Mouse (Mus musculus) cerebellum, adult 18-20 months (tissue): ENCODE data around the gene Gm7978.
"Not testable (repeated sequence)": the region's sequence is repeated elsewhere in the genome, so short reads cannot be mapped to it uniquely, and the experiment has no call there.

Experiments
- DNase-seq, 2 experiments: peaks; one replicate each; pipeline ENCODE4 v3.0.0; 2021

Gm7978 gene

DNA sequence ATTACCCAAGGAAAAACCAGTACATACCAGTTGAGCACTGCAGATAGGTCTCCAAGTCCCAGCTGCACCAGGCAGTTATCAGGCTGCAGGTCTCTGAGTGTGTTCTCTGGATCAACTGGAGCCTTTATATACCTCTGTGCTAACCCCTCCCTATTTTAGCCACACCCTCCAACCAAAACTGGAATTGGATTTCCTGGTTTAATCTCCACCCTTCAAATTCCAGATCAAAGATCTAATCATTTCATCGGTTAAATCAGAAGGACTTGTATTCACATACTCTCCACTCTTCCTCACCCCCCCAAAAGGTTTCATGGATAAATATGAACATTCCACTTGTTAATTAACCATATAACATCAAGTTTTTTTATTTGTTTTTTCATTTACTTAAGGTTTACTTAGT is at the start of gene Gm7978:
Gene Gm7978, minus strand, starts transcription at position 101 of the 400 bp plus-strand sequence.
- not testable (repeated sequence) for DNase-seq

DNA sequence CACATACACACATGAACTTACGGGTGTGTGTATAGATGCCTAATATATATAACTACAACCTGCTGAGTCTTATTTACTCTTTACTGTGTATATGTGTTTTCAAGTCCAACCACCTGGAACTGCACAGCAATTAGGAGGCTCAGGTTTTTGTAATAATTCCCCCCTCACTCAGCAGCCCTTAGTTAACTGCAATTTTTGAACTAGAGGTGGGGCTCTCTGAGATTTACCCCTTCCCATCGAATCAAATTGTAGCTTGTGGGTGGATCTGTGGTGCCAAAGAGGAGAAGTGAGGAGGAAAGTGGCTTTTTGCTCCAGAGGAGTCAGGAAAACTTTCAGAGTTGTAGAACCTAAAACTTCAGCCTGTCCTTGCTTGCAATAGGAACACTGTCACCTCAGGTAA is 39.7 kb upstream of the Gm7978 start, which contains the start of gene E330014E10Rik:
Gene E330014E10Rik, plus strand, starts transcription at position 301 of the 400 bp plus-strand sequence.
- DNase-seq, result not testable (repeated sequence)

DNA sequence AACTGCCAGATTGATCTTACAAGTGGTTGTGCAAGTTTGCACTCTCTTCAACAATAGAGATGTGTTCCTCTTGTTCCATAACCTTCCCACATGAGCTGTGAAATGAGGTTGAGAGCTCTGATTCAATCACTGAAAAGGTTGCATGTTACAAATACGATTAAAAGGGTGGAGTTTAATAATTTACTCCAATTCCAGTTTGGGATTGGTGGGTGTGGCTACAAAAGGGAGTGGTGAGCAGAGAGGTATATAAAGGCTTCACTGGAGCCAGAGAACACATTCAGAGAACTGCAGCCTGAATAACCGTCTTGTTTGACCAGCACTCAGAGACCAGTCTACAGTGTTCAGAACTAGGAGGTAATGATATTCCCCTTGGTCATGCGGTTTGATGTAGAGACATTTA is 5.7 kb upstream of the Gm7978 start, which contains the start of gene Gm7982:
Gene Gm7982, plus strand, starts transcription at position 301 of the 400 bp plus-strand sequence.
- not testable (repeated sequence) for DNase-seq
